Mouse (Mus musculus): ENCODE measurements around the gene Card9.

Card9 gene

GRCm38 (mm10) chr2:26327852-26328251, 32.9 kb downstream of the Card9 start:
- no peak for DNase-seq (ENCODE audit: low spot score in 2 of 2)

- no peak for DNase-seq (ENCODE audit: low spot score in 2 of 2)
Measured at GRCm38 (mm10) chr2:26325386-26326181, 35.1 kb downstream of the Card9 start.

- no peak for DNase-seq (ENCODE audit: low spot score in 2 of 2)
Measured at GRCm38 (mm10) chr2:26324917-26325316, 35.8 kb downstream of the Card9 start.

GRCm38 (mm10) chr2:26323589-26324325, 37.0 kb downstream of the Card9 start:
- no peak for DNase-seq (ENCODE audit: low spot score in 2 of 2)

GRCm38 (mm10) chr2:26320245-26321185, 40.2 kb downstream of the Card9 start:
- no peak for DNase-seq (ENCODE audit: low spot score in 2 of 2)

- no peak for DNase-seq (ENCODE audit: low spot score in 2 of 2)
Measured at GRCm38 (mm10) chr2:26319519-26320244, 41.0 kb downstream of the Card9 start.

GRCm38 (mm10) chr2:26319109-26319508, 41.6 kb downstream of the Card9 start:
- DNase-seq (ENCODE audit: low spot score in 2 of 2) = no peak

GRCm38 (mm10) chr2:26317991-26318672, 42.6 kb downstream of the Card9 start:
- DNase-seq (ENCODE audit: low spot score in 2 of 2) = no peak

GRCm38 (mm10) chr2:26317371-26317770, 43.3 kb downstream of the Card9 start:
- no peak for DNase-seq (ENCODE audit: low spot score in 2 of 2)

GRCm38 (mm10) chr2:26316576-26317246, 44.0 kb downstream of the Card9 start:
- DNase-seq (ENCODE audit: low spot score in 2 of 2) = no peak

GRCm38 (mm10) chr2:26315925-26316311, 44.8 kb downstream of the Card9 start:
- DNase-seq (ENCODE audit: low spot score in 2 of 2) = no peak

- peak; percentile 72 to 81 for DNase-seq (ENCODE audit: low spot score in 2 of 2)
Measured at GRCm38 (mm10) chr2:26315072-26315924, 45.4 kb downstream of the Card9 start, which contains the start of gene Gpsm1. Gene Gpsm1, plus strand, starts transcription at chr2:26315515.

- DNase-seq (ENCODE audit: low spot score in 2 of 2) = peak in 1 of 2 experiments; percentile 21
Measured at GRCm38 (mm10) chr2:26314281-26315071, 46.2 kb downstream of the Card9 start.

- DNase-seq (ENCODE audit: low spot score in 2 of 2) = no peak
Measured at GRCm38 (mm10) chr2:26313394-26313793, 47.3 kb downstream of the Card9 start.

GRCm38 (mm10) chr2:26312812-26313211, 47.9 kb downstream of the Card9 start:
- no peak for DNase-seq (ENCODE audit: low spot score in 2 of 2)

GRCm38 (mm10) chr2:26311936-26312335, 48.8 kb downstream of the Card9 start:
- no peak for DNase-seq (ENCODE audit: low spot score in 2 of 2)

GRCm38 (mm10) chr2:26309739-26310138, 51.0 kb downstream of the Card9 start:
- DNase-seq (ENCODE audit: low spot score in 2 of 2) = no peak

- no peak for DNase-seq (ENCODE audit: low spot score in 2 of 2)
Measured at GRCm38 (mm10) chr2:26306702-26307101, 54.0 kb downstream of the Card9 start.
